Mouse (Mus musculus) olfactory bulb, adult 2 months (tissue): ENCODE measurements around the gene Ufc1. TPM values are rescaled to one million over a fixed set of nuclear protein-coding genes. Genes with fewer than 3 reads are reported as not detected.

Experiments used
- H3K27ac ChIP-seq: fragments of 200-500 bp; 2 replicates; pipeline ENCODE4 v1.5.1; 2012; ENCODE audit warnings: low read depth, low read length; ENCODE audit not compliant: insufficient read depth
- H3K4me1 ChIP-seq: fragments of 200-500 bp; 2 replicates; pipeline ENCODE4 v1.6.1; 2012; ENCODE audit warnings: low read length; ENCODE audit not compliant: control insufficient read depth, insufficient read depth
- H3K4me3 ChIP-seq: fragments of 200-500 bp; 2 replicates; pipeline ENCODE4 v1.5.1; 2012; ENCODE audit warnings: mild to moderate bottlenecking, low read depth, low read length, moderate library complexity; ENCODE audit not compliant: insufficient read depth
- CTCF ChIP-seq: fragments of 200-500 bp; IDR thresholded peaks from 2 replicates; pipeline ENCODE4 v1.5.1; 2012; ENCODE audit warnings: low read depth, mild to moderate bottlenecking, low read length, moderate library complexity; ENCODE audit not compliant: insufficient read depth
- POLR2A ChIP-seq: fragments of 200-500 bp; IDR thresholded peaks from 2 replicates; pipeline ENCODE4 v1.6.1; 2012; ENCODE audit warnings: mild to moderate bottlenecking, low read depth, low read length, moderate library complexity; ENCODE audit not compliant: insufficient read depth
- WGBS: fragments of 180-500 bp; shearing (Covaris S2); methylation state at CpG from one replicate; pipeline ENCODE4 v1.1.7; 2018; 5-methylcytosine and 5-hydroxymethylcytosine counted together
- polyA plus RNA-seq: library from polyadenylated mRNA; stranded (reverse); fragments of >200 nt; gene quantifications from 2 replicates; pipeline ENCODE4 v1.2.4, GENCODE M21; 2012; ENCODE audit warnings: low replicate concordance; ENCODE audit not compliant: missing spikeins, insufficient read depth, insufficient read length

Ufc1 gene
- polyA plus RNA-seq, 1 experiment = not detected

GRCm38 (mm10) chr1:171252415-171252814 is 42.4 kb downstream of the Ufc1 start:
- no peak overlapping the region for H3K4me3 ChIP-seq

DNA sequence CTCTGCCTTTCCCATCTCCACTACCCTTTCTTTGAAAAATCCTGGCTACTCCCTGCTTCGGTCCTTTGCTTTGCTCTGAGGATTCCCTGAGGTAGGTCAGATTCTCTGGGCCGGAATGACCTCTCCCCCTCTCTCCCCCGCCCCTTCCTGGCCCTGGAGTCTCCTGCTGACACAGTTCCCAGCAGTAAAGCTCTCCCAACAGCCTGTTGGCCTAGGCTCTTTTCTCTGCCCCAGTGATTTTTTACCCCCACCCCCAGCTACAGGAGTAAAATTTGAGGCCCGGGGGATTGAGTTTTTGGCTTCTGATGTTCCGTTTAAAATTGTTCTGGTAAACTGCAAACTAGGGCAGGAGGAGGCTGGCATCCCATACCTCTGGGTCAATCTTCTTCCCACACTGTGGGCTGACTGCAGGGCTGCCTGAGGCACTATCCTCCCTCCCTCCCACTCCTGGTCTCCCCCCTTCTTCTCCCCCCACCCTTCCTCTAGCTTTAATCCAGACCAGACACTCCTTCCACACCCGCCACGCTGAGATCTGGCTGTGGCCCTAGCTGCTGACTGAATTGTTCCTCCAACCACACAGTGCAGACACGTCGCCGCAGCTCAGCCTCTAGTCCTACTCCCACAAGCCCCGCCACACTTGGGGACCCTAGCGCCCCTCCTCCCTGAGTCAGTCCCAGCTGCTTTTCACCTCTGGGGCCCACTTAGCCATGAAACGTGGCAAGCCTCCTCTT is 43.1 kb downstream of the Ufc1 start:
- no peak overlapping the region for H3K4me3 ChIP-seq
- 10% methylated on average over 13 of the region's 13 CpGs for WGBS
- TF ChIP-seq CTCF (no peak), POLR2A (no peak)
- peak overlapping the region; percentile 48; the same call in 1 of the 2 replicates for H3K27ac ChIP-seq
- peaks cover 39% of the 10 kb centered on the region for H3K4me1 ChIP-seq

More at GRCm38 (mm10) chr1:171252415-171252814, 42.4 kb downstream of the Ufc1 start:
- Histone ChIP-seq H3K27ac (peak overlapping the region; percentile 48; the same call in 1 of the 2 replicates), H3K4me1 (peaks cover 36% of the 10 kb centered on the region)
- 65% methylated on average over 17 of the region's 17 CpGs for WGBS
- no peak for TF ChIP-seq CTCF
- TF ChIP-seq POLR2A = no peak

- 23% methylated on average over 26 of the region's 26 CpGs for WGBS
- Histone ChIP-seq H3K4me1 (peaks cover 39% of the 10 kb centered on the region), H3K27ac (peak within 1 kb of the TSS; percentile 48; the same call in 1 of the 2 replicates), H3K4me3 (peak within 1 kb of the TSS; percentile 3)
- TF ChIP-seq POLR2A (no peak), CTCF (no peak)
Measured at GRCm38 (mm10) chr1:171250680-171251593, 43.9 kb downstream of the Ufc1 start, which contains the start of gene Ndufs2. Ndufs2 (minus strand) TSS chr1:171251388.

DNA sequence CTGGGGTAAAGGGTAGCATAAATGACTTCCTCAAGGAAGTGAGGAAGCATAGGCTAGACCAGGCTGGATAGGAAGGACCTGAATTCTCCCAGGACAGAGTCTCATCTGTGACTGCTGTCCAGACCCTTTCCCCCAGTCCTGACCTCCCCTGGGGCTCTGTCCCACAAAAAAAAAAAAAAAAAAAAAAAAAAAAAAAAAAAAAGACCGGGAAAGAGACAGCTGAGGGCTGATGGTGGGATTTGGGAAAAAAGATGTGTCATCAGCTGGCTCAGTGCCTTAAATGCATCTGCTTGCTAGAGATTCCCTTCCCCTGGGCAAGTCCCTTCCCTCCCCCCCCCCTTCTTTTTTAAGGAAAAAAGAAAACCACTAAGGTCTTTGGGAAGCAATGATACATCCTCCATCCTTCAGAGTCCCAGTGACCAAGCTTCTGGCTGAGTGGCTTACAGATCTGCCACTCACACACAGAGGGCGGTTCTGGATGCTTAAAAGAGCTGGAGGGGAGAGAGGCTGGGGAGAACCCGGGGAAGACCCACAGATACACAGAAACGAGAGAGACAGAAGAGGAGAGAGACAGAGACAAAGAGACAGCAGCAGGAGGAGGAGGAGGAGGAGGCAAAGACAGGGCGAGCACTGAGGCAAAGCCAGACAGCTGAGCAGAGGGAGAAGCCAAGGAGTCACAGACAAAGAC is 44.8 kb downstream of the Ufc1 start, which contains the start of gene Adamts4:
Gene Adamts4, plus strand, starts transcription at position 509 of the 688 bp plus-strand sequence.
- Histone ChIP-seq H3K4me1 (peaks cover 43% of the 10 kb centered on the region), H3K4me3 (peak within 1 kb of the TSS; percentile 3), H3K27ac (no peak within 1 kb of the TSS)
- no peak for TF ChIP-seq POLR2A
- TF ChIP-seq CTCF = no peak
- WGBS = 5% methylated on average over 5 of the region's 5 CpGs

DNA sequence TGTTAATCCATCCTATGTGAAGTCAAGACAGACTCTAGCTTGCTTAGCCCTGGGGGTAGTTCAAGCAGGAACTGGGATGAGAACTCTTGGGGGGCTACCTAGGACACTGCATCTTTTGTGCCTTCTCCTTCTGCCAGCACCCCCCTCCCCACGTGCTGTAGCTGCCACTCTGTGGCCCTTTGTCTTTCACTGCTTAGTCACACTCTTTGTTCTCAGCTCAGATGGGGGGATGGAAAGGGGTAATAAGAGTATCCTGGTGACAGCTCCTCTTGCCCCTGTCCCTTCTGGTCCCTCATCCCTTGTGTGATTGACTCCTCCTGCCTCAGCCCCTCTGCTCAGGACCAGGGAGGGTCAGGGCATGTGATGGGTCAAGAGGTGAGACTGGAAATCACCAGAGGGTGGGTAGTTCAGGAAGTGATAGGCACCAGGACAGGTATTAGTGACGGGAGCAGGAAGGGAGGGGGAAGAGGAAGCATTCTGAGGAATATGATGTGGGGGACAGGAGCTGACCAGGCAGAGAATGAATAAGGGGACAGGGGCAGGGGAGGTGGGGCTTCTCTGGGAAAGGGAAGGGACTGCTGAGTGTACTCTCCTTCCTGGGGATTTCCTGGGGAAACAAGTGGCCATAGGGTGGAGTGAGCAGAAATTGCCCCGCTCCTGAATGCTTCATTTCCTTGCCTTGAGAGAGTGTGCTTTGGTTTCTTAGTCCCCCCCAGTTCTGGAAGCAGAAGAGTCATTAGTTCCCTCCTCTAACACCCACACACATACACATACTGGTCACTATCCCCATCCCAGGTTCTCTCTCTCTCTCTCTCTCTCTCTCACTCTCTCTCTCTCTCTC is 46.2 kb downstream of the Ufc1 start:
- TF ChIP-seq POLR2A = no peak
- H3K4me1 ChIP-seq = peaks cover 44% of the 10 kb centered on the region

GRCm38 (mm10) chr1:171247916-171248315 is 46.9 kb downstream of the Ufc1 start:
- H3K27ac ChIP-seq = peak overlapping the region; percentile 60; the same call in 1 of the 2 replicates
- 23% methylated on average over 4 of the region's 4 CpGs for WGBS
- H3K4me1 ChIP-seq = peaks cover 44% of the 10 kb centered on the region
- H3K4me3 ChIP-seq = no peak overlapping the region
- TF ChIP-seq POLR2A = no peak
- TF ChIP-seq CTCF = no peak

More for the DNA sequence above, 46.2 kb downstream of the Ufc1 start:
- WGBS = 59% methylated on average over 3 of the region's 3 CpGs
- Histone ChIP-seq H3K27ac (no peak overlapping the region), H3K4me3 (no peak overlapping the region)

GRCm38 (mm10) chr1:171247453-171247841 is 47.4 kb downstream of the Ufc1 start:
- peak overlapping the region; percentile 60 for H3K27ac ChIP-seq
- H3K4me1 ChIP-seq = peaks cover 39% of the 10 kb centered on the region
- WGBS = 13% methylated on average over 13 of the region's 13 CpGs
- TF ChIP-seq POLR2A = no peak
- TF ChIP-seq CTCF = no peak
- peak overlapping the region; percentile 41 for H3K4me3 ChIP-seq
